Mouse (Mus musculus) CH12.LX (cell line): ENCODE results near the gene Hipk2. TPM values are rescaled to one million over a fixed set of nuclear protein-coding genes. Genes with fewer than 3 reads are reported as not detected.
A peak's percentile ranks its signal among the peaks of the same experiment; 100 is the strongest.

Experiments used
- DNase-seq: peaks from one replicate; pipeline ENCODE4 v3.0.0-alpha.2; 2013; ENCODE audit errors: extremely low read depth
- H3K27ac ChIP-seq: 2 replicates; pipeline ENCODE4 v1.5.1; 2012; ENCODE audit warnings: low read depth, mild to moderate bottlenecking, control low read depth, moderate library complexity; ENCODE audit not compliant: insufficient read depth
- H3K27me3 ChIP-seq: replicated peaks from 2 replicates; pipeline ENCODE3; 2012; ENCODE audit warnings: inconsistent platforms
- H3K36me3 ChIP-seq, 2 experiments: replicated peaks in 1 of 2; 2 replicates each; pipeline versions ENCODE3 to v1.6.1; 2012; ENCODE audit warnings: inconsistent platforms in 1 of 2, low read length in 1 of 2, mild to moderate bottlenecking in 1 of 2, mixed read lengths in 1 of 2, moderate library complexity in 1 of 2; ENCODE audit not compliant: control insufficient read depth in 1 of 2, insufficient read depth in 1 of 2
- H3K4me1 ChIP-seq, 2 experiments: 2 replicates each; pipeline ENCODE4 v1.6.1; 2012; ENCODE audit warnings: inconsistent platforms in 1 of 2, moderate library complexity in 1 of 2; ENCODE audit not compliant: insufficient read depth in 2 of 2, control insufficient read depth in 1 of 2
- H3K4me2 ChIP-seq: 2 replicates; pipeline ENCODE4 v1.6.1; 2012; ENCODE audit warnings: low read depth, mild to moderate bottlenecking, control low read depth; ENCODE audit not compliant: poor library complexity, insufficient read depth, severe bottlenecking
- H3K4me3 ChIP-seq, 3 experiments: fragments of 150-350 bp in 1 of 3; sonication (generic) in 1 of 3; replicated peaks in 1 of 3; 2 replicates each; pipeline versions ENCODE3 to v1.5.1; 2011 to 2012; ENCODE audit warnings: low read depth in 2 of 3, low read length in 2 of 3, mild to moderate bottlenecking in 2 of 3, moderate library complexity in 2 of 3, control low read depth in 1 of 3, improper control_type of control experiment in 1 of 3, inconsistent platforms in 1 of 3, mixed read lengths in 1 of 3; ENCODE audit not compliant: poor library complexity in 1 of 3
- H3K79me2 ChIP-seq: replicated peaks from 2 replicates; pipeline ENCODE4 v1.6.1; 2012; ENCODE audit warnings: mild to moderate bottlenecking, moderate library complexity; ENCODE audit not compliant: control insufficient read depth, poor library complexity, insufficient read depth, severe bottlenecking; ENCODE audit errors: extremely low read depth
- H3K9ac ChIP-seq: 2 replicates; pipeline ENCODE4 v1.6.1; 2012; ENCODE audit warnings: low read depth, mild to moderate bottlenecking, control low read depth, moderate library complexity; ENCODE audit not compliant: insufficient read depth
- H3K9me3 ChIP-seq: replicated peaks from 2 replicates; pipeline ENCODE3; 2012; ENCODE audit warnings: low read length, inconsistent platforms, mixed read lengths
- BHLHE40 ChIP-seq: IDR thresholded peaks from 2 replicates; pipeline ENCODE4 v1.6.1; 2011; ENCODE audit warnings: mild to moderate bottlenecking, low read depth, low read length, improper control_type of control experiment
- CHD1 ChIP-seq: IDR thresholded peaks from 2 replicates; pipeline ENCODE4 v1.6.1; 2012; ENCODE audit warnings: low read depth, low read length, improper control_type of control experiment, inconsistent platforms
- CTCF ChIP-seq, 2 experiments: IDR thresholded peaks in 1 of 2; conservative IDR thresholded peaks in 1 of 2; 2 replicates each; pipeline ENCODE4 v1.5.1; 2011 to 2012; ENCODE audit warnings: low read depth in 2 of 2, low read length in 2 of 2, improper control_type of control experiment in 1 of 2, inconsistent platforms in 1 of 2, mild to moderate bottlenecking in 1 of 2, moderate library complexity in 1 of 2
- EP300 ChIP-seq: IDR thresholded peaks from 2 replicates; pipeline ENCODE4 v1.6.1; 2011; ENCODE audit warnings: low read length, improper control_type of control experiment
- ETS1 ChIP-seq: conservative IDR thresholded peaks from 2 replicates; pipeline ENCODE4 v1.6.1; 2012; ENCODE audit warnings: low read depth, mild to moderate bottlenecking, inconsistent platforms, low read length, improper control_type of control experiment, moderate library complexity
- GABPA ChIP-seq: IDR thresholded peaks from 2 replicates; pipeline ENCODE4 v1.6.1; 2012; ENCODE audit warnings: low read depth, low read length, improper control_type of control experiment, inconsistent platforms; ENCODE audit not compliant: insufficient replicate concordance
- HCFC1 ChIP-seq: IDR thresholded peaks from 2 replicates; pipeline ENCODE4 v1.6.1; 2012; ENCODE audit warnings: low read depth, mild to moderate bottlenecking, inconsistent platforms, low read length, improper control_type of control experiment
- IRF4 ChIP-seq: IDR thresholded peaks from 2 replicates; pipeline ENCODE4 v1.6.1; 2014; ENCODE audit warnings: low read depth, mild to moderate bottlenecking, inconsistent platforms, low read length, improper control_type of control experiment
- JUN ChIP-seq: IDR thresholded peaks from 2 replicates; pipeline ENCODE4 v1.6.1; 2011; ENCODE audit warnings: low read depth, mild to moderate bottlenecking, low read length, improper control_type of control experiment, moderate library complexity; ENCODE audit not compliant: insufficient read depth
- KAT2A ChIP-seq: IDR thresholded peaks from 2 replicates; pipeline ENCODE4 v1.6.1; 2012; ENCODE audit warnings: low read length, improper control_type of control experiment, inconsistent platforms; ENCODE audit not compliant: insufficient replicate concordance
- MAFK ChIP-seq: IDR thresholded peaks from 2 replicates; pipeline ENCODE4 v1.6.1; 2011; ENCODE audit warnings: low read length, improper control_type of control experiment; ENCODE audit not compliant: insufficient replicate concordance
- MAX ChIP-seq: IDR thresholded peaks from 2 replicates; pipeline ENCODE4 v1.6.1; 2011; ENCODE audit warnings: low read length, improper control_type of control experiment
- MAZ ChIP-seq: IDR thresholded peaks from 2 replicates; pipeline ENCODE4 v1.6.1; 2012; ENCODE audit warnings: low read depth, mild to moderate bottlenecking, inconsistent platforms, low read length, improper control_type of control experiment, moderate library complexity
- MEF2A ChIP-seq: IDR thresholded peaks from 2 replicates; pipeline ENCODE4 v1.6.1; 2014; ENCODE audit warnings: low read depth, mild to moderate bottlenecking, inconsistent platforms, low read length, improper control_type of control experiment, borderline replicate concordance
- MXI1 ChIP-seq: IDR thresholded peaks from 2 replicates; pipeline ENCODE4 v1.6.1; 2011; ENCODE audit warnings: mild to moderate bottlenecking, low read depth, low read length, improper control_type of control experiment
- NELFE ChIP-seq: IDR thresholded peaks from 2 replicates; pipeline ENCODE4 v1.6.1; 2011; ENCODE audit warnings: low read depth, low read length, improper control_type of control experiment
- NRF1 ChIP-seq: IDR thresholded peaks from 2 replicates; pipeline ENCODE4 v1.6.1; 2014; ENCODE audit warnings: low read depth, mild to moderate bottlenecking, inconsistent platforms, low read length, improper control_type of control experiment, moderate library complexity
- PAX5 ChIP-seq: IDR thresholded peaks from 2 replicates; pipeline ENCODE4 v1.6.1; 2012; ENCODE audit warnings: low read length, inconsistent platforms, mixed read lengths
- POLR2A ChIP-seq: IDR thresholded peaks from 2 replicates; pipeline ENCODE4 v1.6.1; 2011; ENCODE audit warnings: low read depth, mild to moderate bottlenecking, improper control_type of control experiment, low read length
- POLR2AphosphoS2 ChIP-seq: IDR thresholded peaks from 2 replicates; pipeline ENCODE4 v1.6.1; 2011; ENCODE audit warnings: low read depth, low read length, improper control_type of control experiment
- RAD21 ChIP-seq: IDR thresholded peaks from 2 replicates; pipeline ENCODE4 v1.6.1; 2011; ENCODE audit warnings: low read depth, mild to moderate bottlenecking, low read length, improper control_type of control experiment, moderate library complexity
- RCOR1 ChIP-seq: conservative IDR thresholded peaks from 2 replicates; pipeline ENCODE4 v1.6.1; 2012; ENCODE audit warnings: low read depth, mild to moderate bottlenecking, inconsistent platforms, low read length, improper control_type of control experiment
- SMC3 ChIP-seq: IDR thresholded peaks from 2 replicates; pipeline ENCODE4 v1.6.1; 2011; ENCODE audit warnings: low read depth, low read length, improper control_type of control experiment
- TBP ChIP-seq: conservative IDR thresholded peaks from 2 replicates; pipeline ENCODE4 v1.6.1; 2011; ENCODE audit warnings: low read depth, low read length, improper control_type of control experiment
- TCF12 ChIP-seq: IDR thresholded peaks from 2 replicates; pipeline ENCODE4 v1.6.1; 2014; ENCODE audit warnings: low read depth, mild to moderate bottlenecking, inconsistent platforms, low read length, improper control_type of control experiment
- UBTF ChIP-seq: IDR thresholded peaks from 2 replicates; pipeline ENCODE4 v1.6.1; 2012; ENCODE audit warnings: low read depth, mild to moderate bottlenecking, inconsistent platforms, low read length, improper control_type of control experiment, moderate library complexity
- USF1 ChIP-seq: IDR thresholded peaks from 2 replicates; pipeline ENCODE4 v1.6.1; 2014; ENCODE audit warnings: low read depth, mild to moderate bottlenecking, inconsistent platforms, low read length, improper control_type of control experiment
- USF2 ChIP-seq: conservative IDR thresholded peaks from 2 replicates; pipeline ENCODE4 v1.6.1; 2011; ENCODE audit warnings: low read depth, low read length, improper control_type of control experiment
- ZC3H11A ChIP-seq: IDR thresholded peaks from 2 replicates; pipeline ENCODE4 v1.6.1; 2012; ENCODE audit warnings: low read depth, mild to moderate bottlenecking, inconsistent platforms, low read length, improper control_type of control experiment
- ZKSCAN1 ChIP-seq: IDR thresholded peaks from 2 replicates; pipeline ENCODE4 v1.6.1; 2012; ENCODE audit warnings: low read depth, inconsistent platforms, low read length, improper control_type of control experiment, borderline replicate concordance
- ZMIZ1 ChIP-seq: IDR thresholded peaks from 2 replicates; pipeline ENCODE4 v1.6.1; 2012; ENCODE audit warnings: low read depth, mild to moderate bottlenecking, inconsistent platforms, low read length, improper control_type of control experiment
- ZNF384 ChIP-seq: IDR thresholded peaks from 2 replicates; pipeline ENCODE4 v1.6.1; 2012; ENCODE audit warnings: low read depth, low read length, improper control_type of control experiment, inconsistent platforms
- dilution Hi-C: fragments of 300-500 bp; cut with MboI; formaldehyde crosslinking; loops from 2 replicates; pipeline ENCODE4 v1.14.3; 2020; ENCODE audit warnings: low sequenced_read_pairs; ENCODE audit not compliant: extremely low pct_unique_long_range_greater_than_20kb, extremely low pct_ligation_motif_present
- in situ Hi-C: fragments of 300-500 bp; cut with MboI; formaldehyde crosslinking; loops from 3 replicates; pipeline ENCODE4 v1.14.3; 2019; ENCODE audit warnings: low sequenced_read_pairs, low pct_ligation_motif_present, low pct_unique_long_range_greater_than_20kb, mixed read lengths
- polyA plus RNA-seq: library from polyadenylated mRNA; unstranded; fragments of >175 nt; gene quantifications from 2 replicates; pipeline ENCODE4 v1.2.1, GENCODE M21; 2012; ENCODE audit warnings: low read depth; ENCODE audit not compliant: insufficient read length
- total RNA-seq, 2 experiments: library from RNA; depleted of rRNA; stranded (reverse); fragments of 300-350 nt in 1 of 2; fragments of >200 nt in 1 of 2; gene quantifications; 2 replicates each; pipeline ENCODE4 v1.2.3; 2012 to 2014

Gene Hipk2
- total and polyA plus RNA-seq, 3 experiments: 1.6 to 5.3 (median 2.6) TPM

DNA sequence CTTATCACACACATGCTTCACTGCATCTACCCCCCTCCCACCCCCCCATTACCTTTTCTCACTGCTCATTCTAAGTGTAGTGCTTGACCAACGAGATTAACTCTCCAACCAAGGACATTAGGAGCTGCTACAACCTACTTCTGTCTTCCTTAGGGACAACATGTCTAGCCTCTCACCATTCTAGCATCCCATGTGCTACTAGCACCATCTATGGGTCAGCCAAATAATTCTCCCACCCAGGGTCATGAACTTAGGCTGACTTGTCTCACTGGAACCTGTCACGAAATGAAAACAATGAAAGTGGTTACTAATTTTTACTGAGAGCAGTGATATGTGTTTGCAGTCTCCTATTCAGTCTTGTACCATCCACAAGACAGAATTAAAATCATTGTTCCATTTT is 138.2 kb downstream of the Hipk2 start:
- H3K4me1 ChIP-seq: peaks cover 0 to 11% of the 10 kb centered on the region in 2 experiments; a peak in 2 of 4 replicates
- dilution Hi-C loops: no loop called here
- H3K79me2 ChIP-seq: no peaks in the 10 kb centered on the region
- H3K9me3 ChIP-seq: no peaks in the 10 kb centered on the region
- DNase-seq: no peak
- peaks cover 0 to 17% of the 10 kb centered on the region in 2 experiments for H3K36me3 ChIP-seq
- TF ChIP-seq ETS1 (no peak), CTCF (conservative IDR thresholded peaks at IDR 0.05 in 1 of 2, IDR thresholded peaks at IDR 0.05 in 1 of 2; ENCODE audit: low read depth in 2 of 2, low read length in 2 of 2) (peak; percentile 36 to 75; a peak in 3 of 4 replicates), RAD21 (peak; percentile 79), SMC3 (peak; percentile 37)
- TF ChIP-seq, all 38 proteins: peak for 3
- H3K9ac ChIP-seq: no peak overlapping the region
- H3K27me3 ChIP-seq: no peaks in the 10 kb centered on the region
- in situ Hi-C loops: loop anchor here (25.0 kb wide), 1 partner anchor 325 kb away; no protein-coding TSS in a partner anchor
- no peak overlapping the region for H3K4me2 ChIP-seq
- H3K4me3 ChIP-seq: no peak overlapping the region
- no peak overlapping the region for H3K27ac ChIP-seq

DNA sequence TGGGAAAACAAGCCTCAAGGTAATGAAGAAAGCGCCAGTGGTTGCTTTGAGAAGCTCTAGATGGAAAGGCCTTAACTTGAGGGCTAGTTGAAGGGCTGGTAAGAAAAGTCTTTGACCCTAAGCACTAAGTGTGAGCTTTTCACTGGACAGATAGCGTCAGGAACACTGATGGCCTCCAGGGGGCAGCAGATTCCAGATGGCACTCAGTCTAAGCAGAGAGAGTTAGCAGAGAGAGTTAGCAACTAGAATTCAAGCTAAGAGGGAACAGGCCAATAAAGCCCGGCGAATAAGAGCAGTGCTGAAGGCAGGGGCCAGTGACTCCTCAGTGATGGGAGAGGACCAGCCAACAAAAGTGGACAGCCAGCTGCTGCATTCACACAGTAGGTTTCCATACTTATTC is 139.7 kb downstream of the Hipk2 start:
- no peak overlapping the region for H3K9ac ChIP-seq
- TF ChIP-seq HCFC1 (no peak), ZC3H11A (peak; percentile 43), IRF4 (no peak), ETS1 (no peak), MAX (no peak), ZNF384 (no peak), MXI1 (no peak), TCF12 (no peak), CHD1 (no peak), RAD21 (peak; percentile 73), SMC3 (peak; percentile 90), ZMIZ1 (no peak), PAX5 (no peak), USF1 (no peak), RCOR1 (no peak), EP300 (no peak), POLR2A (no peak), MEF2A (no peak), ZKSCAN1 (no peak), POLR2AphosphoS2 (no peak), MAFK (no peak), JUN (no peak), MAZ (no peak), NELFE (no peak), BHLHE40 (no peak), NRF1 (no peak), UBTF (no peak), GABPA (no peak), USF2 (no peak), CTCF (conservative IDR thresholded peaks at IDR 0.05 in 1 of 2, IDR thresholded peaks at IDR 0.05 in 1 of 2; ENCODE audit: low read depth in 2 of 2, low read length in 2 of 2) (peak; percentile 76 to 90), KAT2A (no peak), TBP (no peak)
- dilution Hi-C loops (no loop called here), in situ Hi-C loops (loop anchor here (25.0 kb wide), 1 partner anchor 326 kb away; no protein-coding TSS in a partner anchor)
- DNase-seq: peak; percentile 68
- no peaks in the 10 kb centered on the region for H3K9me3 ChIP-seq
- H3K4me1 ChIP-seq: peaks cover 0 to 2% of the 10 kb centered on the region in 2 experiments; a peak in 2 of 4 replicates
- H3K79me2 ChIP-seq: no peaks in the 10 kb centered on the region
- H3K27me3 ChIP-seq: no peaks in the 10 kb centered on the region
- no peak overlapping the region for H3K4me3 ChIP-seq
- H3K4me2 ChIP-seq: no peak overlapping the region
- H3K27ac ChIP-seq: no peak overlapping the region
- peaks cover 0 to 10% of the 10 kb centered on the region in 2 experiments for H3K36me3 ChIP-seq
